Mouse (Mus musculus) embryonic fibroblast, embryonic 13.5 days (primary cell): Measurements from ENCODE around the gene Crybb1. TPM values are rescaled to one million over a fixed set of nuclear protein-coding genes. Genes with fewer than 3 reads are reported as not detected.

Experiments used
- H3K27ac ChIP-seq: 2 replicates; pipeline ENCODE4 v1.5.1; 2012; ENCODE audit warnings: low read length, control low read depth, inconsistent platforms; ENCODE audit not compliant: insufficient read depth
- H3K4me1 ChIP-seq: 2 replicates; pipeline ENCODE4 v1.6.1; 2011; ENCODE audit warnings: low read length; ENCODE audit not compliant: control insufficient read depth, insufficient read depth
- H3K4me3 ChIP-seq: 2 replicates; pipeline ENCODE4 v1.5.1; 2011; ENCODE audit warnings: mild to moderate bottlenecking, control low read depth, low read length; ENCODE audit not compliant: insufficient read depth
- CTCF ChIP-seq: IDR thresholded peaks from 2 replicates; pipeline ENCODE4 v1.5.1; 2011; ENCODE audit warnings: mild to moderate bottlenecking, control low read depth, low read length, moderate library complexity, borderline replicate concordance; ENCODE audit not compliant: insufficient read depth
- POLR2A ChIP-seq: IDR thresholded peaks from 2 replicates; pipeline ENCODE4 v1.6.1; 2011; ENCODE audit warnings: low read depth, mild to moderate bottlenecking, control low read depth, low read length, moderate library complexity
- polyA plus RNA-seq: library from polyadenylated mRNA; stranded (reverse); fragments of >200 nt; gene quantifications from 2 replicates; pipeline ENCODE4 v1.2.4, GENCODE M21; 2011; ENCODE audit warnings: low read depth; ENCODE audit not compliant: missing spikeins, insufficient read length

The Crybb1 gene
- polyA plus RNA-seq, 1 experiment, result not detected

DNA sequence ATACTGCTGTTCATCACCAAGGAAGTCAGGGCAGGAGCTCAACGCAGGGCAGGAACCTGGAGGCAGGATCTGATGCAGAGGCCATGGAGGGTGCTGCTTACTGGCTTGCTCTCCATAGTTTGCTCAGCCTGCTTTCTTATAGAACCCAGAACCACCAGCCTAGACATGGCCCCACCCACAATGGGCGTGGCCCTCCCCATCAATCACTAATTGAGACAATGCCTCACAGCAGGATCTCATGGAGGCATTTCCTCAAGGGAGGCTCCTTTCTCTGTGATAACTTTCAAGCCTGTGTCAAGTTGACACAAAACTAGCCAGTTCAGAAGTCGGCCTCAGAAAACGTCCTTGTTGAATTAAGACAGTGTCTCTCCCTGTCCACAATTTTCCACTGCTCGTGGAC, 19.8 kb upstream of the Crybb1 start:
- TF ChIP-seq POLR2A, result no peak
- TF ChIP-seq CTCF, result no peak
- H3K4me3 ChIP-seq, result no peak overlapping the region
- no peak overlapping the region for H3K27ac ChIP-seq
- H3K4me1 ChIP-seq, result no peaks in the 10 kb centered on the region

- TF ChIP-seq POLR2A (no peak), CTCF (no peak)
- Histone ChIP-seq H3K4me3 (no peak overlapping the region), H3K4me1 (no peaks in the 10 kb centered on the region), H3K27ac (no peak overlapping the region)
Observed at GRCm38 (mm10) chr5:112236631-112237030, 19.0 kb upstream of the Crybb1 start.

- TF ChIP-seq CTCF (no peak), POLR2A (no peak)
- no peak overlapping the region for H3K4me3 ChIP-seq
- no peak overlapping the region for H3K27ac ChIP-seq
Observed at GRCm38 (mm10) chr5:112237439-112237838, 18.2 kb upstream of the Crybb1 start.

DNA sequence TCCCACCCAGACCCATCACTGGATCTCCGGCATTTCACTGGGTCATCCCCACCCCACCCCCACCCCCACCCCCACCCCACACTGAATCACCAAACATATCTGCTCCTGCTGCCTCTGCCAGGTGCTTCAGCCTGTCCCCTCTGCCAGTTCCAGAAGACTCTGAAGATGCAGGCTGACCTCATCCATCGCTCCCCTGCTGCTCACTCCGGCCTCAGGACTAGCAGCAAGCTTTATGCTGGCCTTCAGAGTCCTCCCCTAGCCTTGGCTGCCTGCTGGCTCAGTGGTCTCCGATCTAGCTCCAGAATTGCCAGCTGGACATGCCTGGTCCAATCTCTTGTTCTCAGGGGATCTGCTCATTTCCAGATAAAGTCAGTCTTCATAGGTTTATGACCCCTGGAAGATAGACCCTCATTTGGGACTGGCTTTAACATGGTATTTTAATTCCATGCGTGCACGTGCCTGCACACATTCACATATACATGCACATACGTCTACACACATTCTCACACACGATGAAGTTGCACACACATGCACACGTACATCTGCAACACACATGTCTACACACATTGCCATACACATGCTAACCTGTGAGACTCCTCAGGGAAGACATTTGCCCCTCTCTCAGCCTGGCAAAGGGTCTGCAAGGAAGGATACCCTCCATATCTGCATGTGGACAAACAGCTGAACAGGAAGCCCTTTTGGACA, 17.6 kb upstream of the Crybb1 start:
- H3K4me3 ChIP-seq, result no peak overlapping the region
- no peak overlapping the region for H3K27ac ChIP-seq
- no peak for TF ChIP-seq CTCF
- no peak for TF ChIP-seq POLR2A
- H3K4me1 ChIP-seq, result no peaks in the 10 kb centered on the region

More at GRCm38 (mm10) chr5:112237439-112237838, 18.2 kb upstream of the Crybb1 start:
- H3K4me1 ChIP-seq, result no peaks in the 10 kb centered on the region

- Histone ChIP-seq H3K4me1 (no peaks in the 10 kb centered on the region), H3K4me3 (no peak overlapping the region), H3K27ac (no peak overlapping the region)
- TF ChIP-seq POLR2A, result no peak
- no peak for TF ChIP-seq CTCF
Observed at GRCm38 (mm10) chr5:112238781-112239482, 16.7 kb upstream of the Crybb1 start.

DNA sequence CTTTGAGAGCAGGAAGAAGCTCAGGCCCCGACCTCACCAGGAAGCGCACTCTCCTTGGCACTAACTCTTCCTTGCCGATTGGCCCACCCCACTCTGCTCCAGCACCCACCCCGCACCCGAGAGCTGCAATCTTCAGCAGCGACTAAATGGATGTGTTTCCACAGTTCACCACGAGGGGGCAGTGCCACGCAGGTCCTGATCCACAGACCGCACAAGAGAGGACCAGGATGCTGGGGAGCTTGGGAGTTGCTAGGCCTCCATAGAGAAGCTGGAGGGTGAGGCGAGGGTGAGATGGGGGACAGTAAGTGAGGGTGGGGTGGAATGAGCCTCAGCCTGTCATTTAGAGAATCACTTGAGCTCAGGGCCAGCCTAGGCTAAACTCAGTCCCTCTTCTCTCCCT, 14.9 kb upstream of the Crybb1 start:
- no peak for TF ChIP-seq POLR2A
- peak; percentile 97 for TF ChIP-seq CTCF
- Histone ChIP-seq H3K27ac (no peak overlapping the region), H3K4me1 (no peaks in the 10 kb centered on the region), H3K4me3 (no peak overlapping the region)

- Histone ChIP-seq H3K4me1 (no peaks in the 10 kb centered on the region), H3K27ac (no peak overlapping the region), H3K4me3 (no peak overlapping the region)
- TF ChIP-seq POLR2A, result no peak
- TF ChIP-seq CTCF, result no peak
Observed at GRCm38 (mm10) chr5:112241849-112242248, 13.8 kb upstream of the Crybb1 start.

- no peak for TF ChIP-seq POLR2A
- no peak for TF ChIP-seq CTCF
- H3K4me1 ChIP-seq, result no peaks in the 10 kb centered on the region
- no peak overlapping the region for H3K4me3 ChIP-seq
- no peak overlapping the region for H3K27ac ChIP-seq
Observed at GRCm38 (mm10) chr5:112242361-112242778, 13.2 kb upstream of the Crybb1 start.

DNA sequence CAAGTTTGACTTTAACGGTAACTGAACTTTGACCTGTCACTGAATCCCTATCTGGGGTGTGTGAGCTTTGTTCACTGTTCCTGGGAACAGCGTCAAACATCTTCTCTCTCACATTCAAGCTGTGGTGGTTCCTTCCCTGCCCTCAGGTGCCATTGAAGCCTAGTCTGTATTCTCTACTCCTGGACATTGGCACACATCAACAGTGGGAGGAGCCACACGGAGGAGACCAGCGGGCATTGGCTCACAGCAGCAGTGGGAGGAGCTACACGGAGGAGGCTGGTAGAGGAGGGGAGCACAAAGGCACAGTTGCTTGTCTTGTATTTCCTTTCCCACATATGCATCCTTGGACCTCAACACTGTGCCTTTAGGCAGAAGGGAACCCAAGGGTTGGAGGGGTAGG, 12.6 kb upstream of the Crybb1 start:
- no peak for TF ChIP-seq POLR2A
- TF ChIP-seq CTCF, result no peak
- Histone ChIP-seq H3K27ac (no peak overlapping the region), H3K4me1 (no peaks in the 10 kb centered on the region), H3K4me3 (no peak overlapping the region)
